Mouse (Mus musculus) brain, embryonic 14.5 days (tissue): Measurements from ENCODE around the gene Dst.

Source experiments
- CTCF ChIP-seq: fragments of 200-500 bp; IDR thresholded peaks from 2 replicates; pipeline ENCODE4 v1.5.1; 2012; ENCODE audit warnings: inconsistent platforms, mild to moderate bottlenecking, moderate library complexity, borderline replicate concordance; ENCODE audit not compliant: insufficient read depth, insufficient read length; ENCODE audit errors: extremely low read depth
- POLR2A ChIP-seq: fragments of 200-500 bp; IDR thresholded peaks from 2 replicates; pipeline ENCODE4 v1.6.1; 2012; ENCODE audit warnings: mild to moderate bottlenecking, inconsistent platforms, borderline replicate concordance; ENCODE audit not compliant: poor library complexity, insufficient read depth, insufficient read length, severe bottlenecking; ENCODE audit errors: extremely low read depth

- TF ChIP-seq CTCF = no peak
- TF ChIP-seq POLR2A = no peak
Measured at GRCm38 (mm10) chr1:34139191-34139853, 231.3 kb downstream of the Dst start.
